Mouse (Mus musculus) lung, postnatal 10 days (tissue): ENCODE data around the gene Ndrg4.

Source experiments
- DNase-seq: peaks from one replicate; pipeline ENCODE4 v3.0.0; 2021

Ndrg4 gene

DNA sequence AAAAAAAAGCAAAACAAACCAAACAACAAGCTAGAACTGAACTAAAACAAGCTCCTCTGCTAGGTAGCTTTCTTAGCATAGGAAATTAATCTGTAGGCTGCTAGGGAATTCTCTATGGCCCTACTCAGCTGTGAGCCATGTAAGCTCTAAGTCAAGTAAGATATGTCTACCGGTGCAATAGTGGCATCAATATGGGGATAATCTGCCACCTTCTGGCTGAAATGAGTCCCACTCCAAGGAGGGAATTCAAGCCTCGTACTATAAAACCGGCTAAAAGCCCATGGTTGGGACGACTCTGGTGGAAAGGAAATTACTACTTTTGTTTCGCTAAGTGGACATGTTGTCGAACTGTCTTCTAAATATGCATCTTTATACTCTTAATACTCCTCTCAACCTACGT is 61.8 kb downstream of the Ndrg4 start:
- no peak for DNase-seq

DNA sequence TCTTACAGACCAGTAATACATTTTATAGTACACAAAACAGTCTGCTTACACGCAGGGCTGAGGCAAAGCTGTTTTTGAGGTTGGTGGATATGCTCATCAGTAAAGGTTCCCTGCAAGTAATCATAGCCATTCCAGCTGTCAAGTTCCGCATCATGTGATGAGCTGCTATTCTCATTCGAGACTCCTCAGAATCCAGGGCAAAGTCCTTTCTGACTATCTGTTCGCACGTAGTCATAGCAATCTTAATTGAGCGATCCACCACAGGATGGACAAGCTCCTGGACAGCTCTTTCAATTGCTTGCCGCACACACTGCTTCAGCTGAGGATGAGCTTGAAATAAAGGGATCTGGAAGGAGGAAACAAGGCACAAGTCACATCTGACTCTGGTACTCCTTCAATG is 65.0 kb downstream of the Ndrg4 start:
- DNase-seq = no peak

DNA sequence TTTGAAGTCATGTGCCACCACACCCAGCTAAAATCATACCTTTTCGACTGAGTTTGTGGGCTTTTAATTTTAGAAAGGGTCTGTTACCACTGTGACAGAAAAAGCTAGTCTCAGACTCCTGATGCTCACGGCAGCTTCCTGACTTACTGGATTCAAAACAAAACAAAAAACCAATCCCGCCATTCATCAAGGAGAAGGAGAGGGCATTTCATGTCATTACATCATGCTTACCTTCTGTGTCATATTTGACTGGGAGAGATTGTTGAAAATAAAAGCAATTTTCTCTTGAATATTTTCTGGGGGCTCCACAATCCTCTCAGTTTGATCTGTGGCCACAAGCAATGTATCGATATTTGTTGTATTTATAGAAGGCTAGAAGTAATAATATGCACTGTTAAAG is 71.2 kb downstream of the Ndrg4 start:
- DNase-seq = no peak

DNA sequence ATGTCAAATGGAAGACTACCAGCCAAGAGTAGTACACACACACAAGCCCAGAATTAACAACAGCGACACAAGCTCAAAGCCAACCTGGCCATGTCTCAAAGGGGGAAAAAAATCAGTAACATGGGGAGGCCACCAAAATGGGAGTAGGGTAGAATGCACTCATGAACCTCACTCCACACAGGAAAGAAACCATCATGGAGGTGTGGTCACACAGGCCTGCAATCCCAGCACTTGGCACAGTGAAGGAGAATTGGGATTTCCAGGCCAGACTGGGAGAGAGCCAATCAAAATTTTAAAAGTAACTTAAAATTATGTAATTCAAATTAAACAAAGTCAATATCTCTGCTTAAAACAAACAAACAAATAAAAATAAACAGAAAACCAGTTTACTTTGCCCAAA is 75.1 kb downstream of the Ndrg4 start:
- no peak for DNase-seq

DNA sequence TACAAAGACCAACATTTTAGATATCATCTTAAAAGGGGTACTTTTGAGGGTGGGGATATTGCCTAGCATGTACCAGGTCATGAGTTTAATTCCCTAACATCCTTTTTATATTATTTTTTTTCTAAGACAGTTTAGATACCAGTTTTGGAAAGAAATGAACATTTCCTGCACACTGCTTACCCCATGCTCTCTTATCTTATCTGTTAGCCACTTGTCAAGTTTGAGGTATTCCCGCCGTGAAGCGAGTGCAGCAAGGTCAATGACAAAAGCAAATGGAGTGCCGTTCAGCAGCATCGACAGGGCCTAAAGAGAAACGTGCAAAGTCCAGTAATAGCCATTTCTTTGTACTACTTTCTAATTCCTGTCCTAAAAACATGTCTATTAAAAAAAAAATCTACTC is 83.5 kb downstream of the Ndrg4 start:
- no peak for DNase-seq

DNA sequence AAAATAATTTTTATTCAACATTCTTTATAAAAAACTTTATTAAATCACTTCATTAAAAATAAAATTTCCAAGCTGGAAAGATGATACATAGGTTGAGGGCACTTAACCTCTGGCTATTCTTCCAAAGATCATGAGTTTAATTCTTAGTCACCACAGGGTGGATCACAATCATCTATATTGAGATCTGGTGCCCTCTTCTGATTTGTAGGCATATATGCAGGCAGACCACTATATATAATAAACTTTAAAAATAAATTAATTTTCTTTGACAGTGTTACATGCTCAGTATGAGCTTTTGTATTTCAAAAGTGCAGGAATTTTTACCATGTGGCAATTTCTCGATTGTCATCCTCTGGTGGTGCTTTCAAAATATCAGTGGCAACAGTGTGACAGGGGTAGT is 87.4 kb downstream of the Ndrg4 start:
- DNase-seq = no peak
